In the genomic region with DNA sequence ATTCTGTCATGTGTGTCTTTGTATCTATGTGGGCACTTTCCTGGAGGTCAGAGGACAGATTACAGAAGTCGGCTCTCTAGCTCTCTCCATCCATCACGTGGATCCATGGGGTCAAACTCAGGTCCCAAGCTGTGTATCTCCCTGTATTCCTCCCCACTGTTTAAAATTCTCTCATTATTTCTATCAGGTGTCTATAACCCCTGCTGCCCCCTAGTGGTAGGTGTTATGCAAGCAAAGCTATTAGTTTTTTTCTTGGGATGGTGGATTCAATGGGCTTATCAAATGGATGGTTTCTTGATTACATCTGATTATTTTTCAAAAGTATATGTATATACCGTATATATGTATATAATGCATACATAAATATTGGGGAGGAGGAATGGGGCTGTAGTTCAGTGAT, we compare ENCODE assay signal across 9 mouse cellular contexts. TPM values are rescaled to one million over a fixed set of nuclear protein-coding genes. Genes with fewer than 3 reads are reported as not detected.
DNase-seq lines count a peak whose midpoint lies in the region; ATAC-seq and TF ChIP-seq lines count a peak whose summit lies in the region.
"Had no signal": no experiment of that assay in that cellular context is flagged by ENCODE, and none has a peak within 500 bp of the region (broad histone marks: within the 10 kb centered on the region; RNA-seq: fewer than 3 reads in every experiment).

No protein-coding gene starts in this region.

- intact Hi-C loops in gastrocnemius, adult 2 months (cut with DNase I) = loop anchor here (2.0 to 5.0 kb wide), 2 partner anchors 112 to 132 kb away; a partner anchor contains a TSS

- peak; percentile 50 for DNase-seq in gastrocnemius, adult 2 months
- no peak for DNase-seq in gastrocnemius, postnatal 25 days
- peak; percentile 75 for DNase-seq in urinary bladder, postnatal 25 days (ENCODE audit: low spot score)
- DNase-seq in urinary bladder, adult 2 months (ENCODE audit: low spot score) = no peak
- peak; percentile 62 for DNase-seq in embryo, embryonic 10 days (ENCODE audit: low spot score)
- DNase-seq in layer of hippocampus, adult 11-12 months (ENCODE audit: low spot score) = peak; percentile 78
- peak; percentile 82 for DNase-seq in thymus, postnatal 4 days

- peak; percentile 81 for TF ChIP-seq CTCF in gastrocnemius, adult 2 months (IDR thresholded peaks at IDR 0.05)

- no peak overlapping the region for H3K27ac ChIP-seq in gastrocnemius, adult 2 months

- no peak overlapping the region for H3K4me3 ChIP-seq in gastrocnemius, adult 2 months

- ATAC-seq in monocyte, adult 5-6 weeks (replicated peaks; ENCODE audit: insufficient number of reproducible peaks, low FRiP score, low TSS enrichment, poor library complexity, severe bottlenecking) = 0 out of 2 replicates have a peak, but pooled peaks have one; percentile 36

RNA-seq across cellular contexts. Expression of a gene that starts 1.8 kb away (rescaled TPM):
- total RNA-seq in gastrocnemius, adult 2 months (2021) = 10 to 100 TPM; 10.7 to 13.0 TPM
- 10 to 100 TPM in 1 of 2 experiments, 1 to 10 TPM in 1; 9.9 to 11.8 TPM for total RNA-seq in gastrocnemius, postnatal 25 days (2021)
- polyA plus RNA-seq in urinary bladder, adult 2 months (2012; rRNA removed) = 27.6 and 33.2 TPM in 2 replicates
- 2.1 to 6.4 TPM (median 3.2 TPM) in 3 replicates for total RNA-seq in monocyte, adult 5-6 weeks (2017)

RNA-seq across cellular contexts. Expression of a gene that starts 39.2 kb away (rescaled TPM):
- 10 to 100 TPM; 31.4 to 32.7 TPM for total RNA-seq in gastrocnemius, adult 2 months (2021)
- total RNA-seq in gastrocnemius, postnatal 25 days (2021) = 10 to 100 TPM; 23.5 to 39.7 TPM
- 140 and 145 TPM in 2 replicates for polyA plus RNA-seq in urinary bladder, adult 2 months (2012; rRNA removed)
- total RNA-seq in monocyte, adult 5-6 weeks (2017) = 51.2 to 59.0 TPM (median 57.1 TPM) in 3 replicates

RNA-seq across cellular contexts. Expression of a gene that starts 57.7 kb away (rescaled TPM):
- 1 to 10 TPM in 1 of 2 experiments, under 1 TPM in 1; 0.66 to 1.3 TPM for total RNA-seq in gastrocnemius, adult 2 months (2021)
- total RNA-seq in gastrocnemius, postnatal 25 days (2021) = 1 to 10 TPM in 1 of 2 experiments, under 1 TPM in 1; 0.61 to 1.1 TPM
- 12.1 and 16.2 TPM in 2 replicates for polyA plus RNA-seq in urinary bladder, adult 2 months (2012; rRNA removed)
- not detected in 3 replicates for total RNA-seq in monocyte, adult 5-6 weeks (2017)
- total RNA-seq: layer of hippocampus, postnatal 36 days had no signal

Comparison
In these comparisons a context has a peak if more than half of its experiments do, and no peak if none do; other contexts are left out.
1. DNase-seq: peak in gastrocnemius, adult 2 months (single experiment), urinary bladder, postnatal 25 days (single experiment), embryo, embryonic 10 days (single experiment), layer of hippocampus, adult 11-12 months (single experiment) and thymus, postnatal 4 days (single experiment); none in gastrocnemius, postnatal 25 days (single experiment) and urinary bladder, adult 2 months (single experiment).